Mouse (Mus musculus): Measurements from ENCODE around the gene N4bp3. TPM values are rescaled to one million over a fixed set of nuclear protein-coding genes. Genes with fewer than 3 reads are reported as not detected.

Gene N4bp3
- polyA plus RNA-seq, 1 experiment = 19.9 TPM

- H3K9me3 ChIP-seq (replicated peaks; ENCODE audit: control insufficient read depth, insufficient read depth, low read length, poor library complexity, severe bottlenecking) = no peaks in the 10 kb centered on the region
- no peak overlapping the region for H3K27ac ChIP-seq (ENCODE audit: insufficient read depth, low read length)
- TF ChIP-seq CTCF (IDR thresholded peaks at IDR 0.05; ENCODE audit: low read depth, low read length) (no peak), POLR2A (IDR thresholded peaks at IDR 0.05; ENCODE audit: insufficient read depth, low read length) (no peak), EP300 (IDR thresholded peaks at IDR 0.05; ENCODE audit: insufficient read depth, low read depth, low read length) (no peak)
- no peaks in the 10 kb centered on the region for H3K27me3 ChIP-seq (ENCODE audit: control insufficient read depth, insufficient read depth, low read length, poor library complexity, severe bottlenecking)
- H3K4me3 ChIP-seq (ENCODE audit: low read depth, low read length) = no peak overlapping the region
- H3K4me1 ChIP-seq (ENCODE audit: control insufficient read depth, insufficient read depth, low read length) = no peaks in the 10 kb centered on the region
- H3K9ac ChIP-seq (ENCODE audit: low read depth, poor library complexity, severe bottlenecking) = no peak overlapping the region
- H3K36me3 ChIP-seq (ENCODE audit: control insufficient read depth, insufficient read depth, low read length, poor library complexity, severe bottlenecking) = peaks cover 96% of the 10 kb centered on the region
Measured at GRCm38 (mm10) chr11:51594715-51595350, 55.8 kb downstream of the N4bp3 start.

- H3K36me3 ChIP-seq (ENCODE audit: control insufficient read depth, insufficient read depth, low read length, poor library complexity, severe bottlenecking) = peaks cover 95% of the 10 kb centered on the region
- no peaks in the 10 kb centered on the region for H3K4me1 ChIP-seq (ENCODE audit: control insufficient read depth, insufficient read depth, low read length)
- H3K9me3 ChIP-seq (replicated peaks; ENCODE audit: control insufficient read depth, insufficient read depth, low read length, poor library complexity, severe bottlenecking) = no peaks in the 10 kb centered on the region
- H3K27ac ChIP-seq (ENCODE audit: insufficient read depth, low read length) = no peak overlapping the region
- H3K9ac ChIP-seq (ENCODE audit: low read depth, poor library complexity, severe bottlenecking) = no peak overlapping the region
- H3K27me3 ChIP-seq (ENCODE audit: control insufficient read depth, insufficient read depth, low read length, poor library complexity, severe bottlenecking) = no peaks in the 10 kb centered on the region
- TF ChIP-seq EP300 (IDR thresholded peaks at IDR 0.05; ENCODE audit: insufficient read depth, low read depth, low read length) = no peak
- no peak for TF ChIP-seq POLR2A (IDR thresholded peaks at IDR 0.05; ENCODE audit: insufficient read depth, low read length)
- TF ChIP-seq CTCF (IDR thresholded peaks at IDR 0.05; ENCODE audit: low read depth, low read length) = no peak
- no peak overlapping the region for H3K4me3 ChIP-seq (ENCODE audit: low read depth, low read length)
Measured at GRCm38 (mm10) chr11:51593849-51594248, 56.8 kb downstream of the N4bp3 start.

GRCm38 (mm10) chr11:51593368-51593767, 57.3 kb downstream of the N4bp3 start:
- Histone ChIP-seq H3K9me3 (replicated peaks; ENCODE audit: control insufficient read depth, insufficient read depth, low read length, poor library complexity, severe bottlenecking) (no peaks in the 10 kb centered on the region), H3K36me3 (ENCODE audit: control insufficient read depth, insufficient read depth, low read length, poor library complexity, severe bottlenecking) (peaks cover 94% of the 10 kb centered on the region), H3K27ac (ENCODE audit: insufficient read depth, low read length) (no peak overlapping the region), H3K4me3 (ENCODE audit: low read depth, low read length) (no peak overlapping the region), H3K27me3 (ENCODE audit: control insufficient read depth, insufficient read depth, low read length, poor library complexity, severe bottlenecking) (no peaks in the 10 kb centered on the region), H3K9ac (ENCODE audit: low read depth, poor library complexity, severe bottlenecking) (no peak overlapping the region), H3K4me1 (ENCODE audit: control insufficient read depth, insufficient read depth, low read length) (no peaks in the 10 kb centered on the region)
- TF ChIP-seq POLR2A (IDR thresholded peaks at IDR 0.05; ENCODE audit: insufficient read depth, low read length) (no peak), EP300 (IDR thresholded peaks at IDR 0.05; ENCODE audit: insufficient read depth, low read depth, low read length) (no peak), CTCF (IDR thresholded peaks at IDR 0.05; ENCODE audit: low read depth, low read length) (no peak)

Other genes with a start within 250 kb of the N4bp3 start
- 8.1 and 10.5 TPM in 2 replicates for gene Phykpl, start 66.1 kb downstream of the N4bp3 start, polyA plus RNA-seq (2011; ENCODE audit: insufficient read depth, insufficient read length, low read depth, missing spikeins)
- 609 and 639 TPM in 2 replicates for gene Hnrnpab, start 44.0 kb downstream of the N4bp3 start, polyA plus RNA-seq (2011; ENCODE audit: insufficient read depth, insufficient read length, low read depth, missing spikeins)
- 202 and 205 TPM in 2 replicates for gene Nhp2, start 31.1 kb downstream of the N4bp3 start, polyA plus RNA-seq (2011; ENCODE audit: insufficient read depth, insufficient read length, low read depth, missing spikeins)
- gene Rmnd5b, start 14.9 kb downstream of the N4bp3 start, polyA plus RNA-seq (2011; ENCODE audit: insufficient read depth, insufficient read length, low read depth, missing spikeins) = 17.9 and 20.2 TPM in 2 replicates
- 10.1 and 10.6 TPM in 2 replicates for gene D930048N14Rik, start 112 bp upstream of the N4bp3 start, polyA plus RNA-seq (2011; ENCODE audit: insufficient read depth, insufficient read length, low read depth, missing spikeins)
- gene 0610009B22Rik, start 38.0 kb upstream of the N4bp3 start, polyA plus RNA-seq (2011; ENCODE audit: insufficient read depth, insufficient read length, low read depth, missing spikeins) = 37.9 and 45.7 TPM in 2 replicates
- 50.2 and 50.5 TPM in 2 replicates for gene Sec24a, start 112.8 kb upstream of the N4bp3 start, polyA plus RNA-seq (2011; ENCODE audit: insufficient read depth, insufficient read length, low read depth, missing spikeins)
- 38.8 and 39.5 TPM in 2 replicates for gene Sar1b, start 112.8 kb upstream of the N4bp3 start, polyA plus RNA-seq (2011; ENCODE audit: insufficient read depth, insufficient read length, low read depth, missing spikeins)
- 9.6 and 10.1 TPM in 2 replicates for gene Jade2, start 206.8 kb upstream of the N4bp3 start, polyA plus RNA-seq (2011; ENCODE audit: insufficient read depth, insufficient read length, low read depth, missing spikeins)